Mouse (Mus musculus) limb, embryonic 12.5 days (tissue): ENCODE data around the gene Prdm8. TPM values are rescaled to one million over a fixed set of nuclear protein-coding genes. Genes with fewer than 3 reads are reported as not detected.

Experiments
- ATAC-seq: fragments of 200-750 bp; cut with Nextera tagmentation; 2 replicates; pipeline ENCODE4 v1.8.0; 2017; ENCODE audit warnings: low read depth, moderate TSS enrichment; ENCODE audit not compliant: insufficient number of reproducible peaks, insufficient read depth, low FRiP score, low TSS enrichment
- H3K27ac ChIP-seq: fragments of 300-500 bp; sonication (generic); 2 replicates; pipeline ENCODE4 v1.5.1; 2016; ENCODE audit warnings: mild to moderate bottlenecking, moderate library complexity
- H3K27me3 ChIP-seq: fragments of 300-500 bp; sonication (generic); 2 replicates; pipeline ENCODE4 v1.6.1; 2016; ENCODE audit warnings: mild to moderate bottlenecking, moderate library complexity
- H3K36me3 ChIP-seq: fragments of 300-500 bp; sonication (generic); 2 replicates; pipeline ENCODE4 v1.6.1; 2016; ENCODE audit warnings: mild to moderate bottlenecking, moderate library complexity
- H3K4me1 ChIP-seq: fragments of 300-500 bp; sonication (generic); replicated peaks from 2 replicates; pipeline ENCODE4 v1.6.1; 2016
- H3K4me2 ChIP-seq: fragments of 300-500 bp; sonication (generic); 2 replicates; pipeline ENCODE4 v1.6.1; 2016; ENCODE audit warnings: mild to moderate bottlenecking, moderate library complexity
- H3K4me3 ChIP-seq: fragments of 300-500 bp; sonication (generic); replicated peaks from 2 replicates; pipeline ENCODE4 v1.5.1; 2016; ENCODE audit warnings: mild to moderate bottlenecking
- H3K9ac ChIP-seq: fragments of 300-500 bp; sonication (generic); replicated peaks from 2 replicates; pipeline ENCODE4 v1.6.1; 2016; ENCODE audit warnings: mild to moderate bottlenecking, moderate library complexity
- H3K9me3 ChIP-seq: fragments of 300-500 bp; sonication (generic); 2 replicates; pipeline ENCODE4 v1.6.1; 2016; ENCODE audit warnings: mild to moderate bottlenecking, moderate library complexity
- WGBS: fragments of 180-500 bp; shearing (Covaris S2); methylation state at CpG from one replicate; pipeline ENCODE4 v1.1.7; 2016; 5-methylcytosine and 5-hydroxymethylcytosine counted together
- polyA plus RNA-seq: library from polyadenylated mRNA; unstranded; fragments of >200 nt; fragmentation: Nextera tagmentation; extraction: Ambion mirVana; gene quantifications from 2 replicates; pipeline ENCODE4 v1.2.1, GENCODE M21; 2016

The Prdm8 gene
- polyA plus RNA-seq, 1 experiment from 2014 or later, result 0.18 TPM

DNA sequence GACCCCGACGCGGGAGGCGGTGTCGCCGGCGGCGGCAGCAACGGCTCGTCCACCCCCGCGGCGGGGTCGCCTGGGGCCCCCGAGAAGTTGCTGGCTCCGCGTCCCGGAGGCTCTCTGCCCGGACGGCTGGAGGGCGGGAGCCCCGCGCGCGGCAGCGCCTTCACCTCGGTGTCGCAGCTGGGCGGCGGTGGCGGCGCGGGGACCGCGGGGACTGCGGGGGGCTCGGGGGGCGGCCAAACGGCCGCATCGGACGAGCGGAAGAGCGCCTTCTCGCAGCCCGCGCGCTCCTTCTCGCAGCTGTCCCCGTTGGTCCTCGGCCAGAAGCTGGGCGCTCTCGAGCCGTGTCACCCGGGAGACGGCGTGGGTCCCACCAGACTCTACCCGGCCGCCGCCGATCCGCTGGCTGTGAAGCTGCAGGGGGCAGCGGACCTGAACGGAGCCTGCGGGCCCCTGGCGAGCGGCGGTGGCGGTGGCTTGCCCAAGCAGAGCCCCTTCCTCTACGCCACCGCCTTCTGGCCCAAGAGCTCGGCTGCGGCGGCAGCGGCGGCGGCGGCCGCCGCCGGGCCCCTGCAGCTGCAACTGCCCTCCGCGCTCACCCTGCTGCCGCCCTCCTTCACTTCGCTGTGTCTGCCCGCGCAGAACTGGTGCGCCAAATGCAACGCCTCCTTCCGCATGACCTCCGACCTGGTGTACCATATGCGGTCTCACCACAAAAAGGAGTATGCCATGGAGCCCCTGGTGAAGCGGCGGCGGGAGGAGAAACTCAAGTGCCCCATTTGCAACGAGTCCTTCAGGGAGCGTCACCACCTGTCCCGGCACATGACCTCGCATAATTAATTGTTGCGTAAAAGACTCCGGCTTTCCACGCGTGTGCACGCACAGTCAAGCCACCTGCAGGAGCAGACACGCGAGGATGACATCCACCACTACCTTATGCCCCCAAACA lies 19.1 kb downstream of the Prdm8 start:
- Histone ChIP-seq H3K4me2 (peak overlapping the region; percentile 90), H3K9ac (peak overlapping the region; percentile 57), H3K36me3 (no peaks in the 10 kb centered on the region), H3K27ac (no peak overlapping the region), H3K4me1 (peaks cover 25% of the 10 kb centered on the region), H3K27me3 (peaks cover 91% of the 10 kb centered on the region), H3K9me3 (no peaks in the 10 kb centered on the region), H3K4me3 (peak overlapping the region; percentile 56)
- peak; percentile 3; the same call in 1 of the 2 replicates for ATAC-seq
- WGBS, result under 1% methylated on average over 104 of the region's 106 CpGs

DNA sequence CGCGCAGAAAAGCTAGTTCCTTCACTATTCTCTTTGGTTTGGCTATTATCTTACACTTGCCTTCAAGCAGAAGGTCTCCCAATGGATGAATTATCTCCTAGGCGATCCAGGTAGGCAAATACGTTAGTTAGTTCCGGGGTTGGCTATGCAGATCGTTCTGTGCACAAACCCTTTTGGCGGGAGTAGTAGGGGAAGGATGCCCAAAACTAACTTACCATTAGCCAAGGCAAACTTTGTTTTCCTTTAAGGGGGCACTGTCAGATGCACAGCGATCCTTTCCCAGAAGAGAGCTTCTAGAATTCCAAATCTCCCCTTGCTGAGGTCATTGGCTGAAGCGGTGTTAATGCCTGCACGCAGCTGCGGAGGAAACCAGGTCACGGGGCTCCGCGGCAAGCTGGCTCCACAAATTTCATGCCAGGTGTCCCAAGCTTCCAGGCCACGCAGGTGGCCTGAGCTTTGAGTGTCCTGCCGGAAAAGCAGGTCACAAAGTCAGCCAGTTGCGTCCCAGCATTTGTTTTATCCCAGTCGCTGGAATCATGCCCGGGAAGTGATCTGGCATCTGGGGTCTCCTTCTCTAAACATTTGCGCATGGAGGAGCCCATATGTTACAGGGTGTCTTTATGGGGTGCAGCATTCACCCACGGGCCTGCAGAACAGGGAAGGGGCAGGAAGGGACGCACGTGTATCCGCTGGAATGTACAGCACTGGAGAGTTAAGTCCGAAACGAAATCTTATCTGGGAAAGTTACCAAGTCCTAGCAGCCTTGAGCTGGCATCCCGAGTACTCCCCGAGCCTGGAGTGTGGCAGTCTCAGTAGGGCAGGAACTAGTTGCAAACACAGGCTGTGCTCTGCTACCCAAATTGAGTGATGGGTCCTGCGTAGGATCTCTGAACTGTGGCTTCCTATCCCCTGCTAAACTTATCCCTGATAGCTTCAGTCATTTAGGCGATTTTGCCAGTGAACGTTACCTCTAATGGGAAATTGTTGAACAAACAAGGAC lies 22.5 kb downstream of the Prdm8 start:
- H3K9me3 ChIP-seq, result no peaks in the 10 kb centered on the region
- H3K9ac ChIP-seq, result no peak overlapping the region
- ATAC-seq, result no peak
- peak overlapping the region; percentile 16 for H3K4me3 ChIP-seq
- no peak overlapping the region for H3K27ac ChIP-seq
- under 1% methylated on average over 31 of the region's 31 CpGs for WGBS
- peaks cover 74% of the 10 kb centered on the region for H3K27me3 ChIP-seq
- peaks cover 25% of the 10 kb centered on the region for H3K4me1 ChIP-seq
- no peaks in the 10 kb centered on the region for H3K36me3 ChIP-seq
- H3K4me2 ChIP-seq, result peak overlapping the region; percentile 49

DNA sequence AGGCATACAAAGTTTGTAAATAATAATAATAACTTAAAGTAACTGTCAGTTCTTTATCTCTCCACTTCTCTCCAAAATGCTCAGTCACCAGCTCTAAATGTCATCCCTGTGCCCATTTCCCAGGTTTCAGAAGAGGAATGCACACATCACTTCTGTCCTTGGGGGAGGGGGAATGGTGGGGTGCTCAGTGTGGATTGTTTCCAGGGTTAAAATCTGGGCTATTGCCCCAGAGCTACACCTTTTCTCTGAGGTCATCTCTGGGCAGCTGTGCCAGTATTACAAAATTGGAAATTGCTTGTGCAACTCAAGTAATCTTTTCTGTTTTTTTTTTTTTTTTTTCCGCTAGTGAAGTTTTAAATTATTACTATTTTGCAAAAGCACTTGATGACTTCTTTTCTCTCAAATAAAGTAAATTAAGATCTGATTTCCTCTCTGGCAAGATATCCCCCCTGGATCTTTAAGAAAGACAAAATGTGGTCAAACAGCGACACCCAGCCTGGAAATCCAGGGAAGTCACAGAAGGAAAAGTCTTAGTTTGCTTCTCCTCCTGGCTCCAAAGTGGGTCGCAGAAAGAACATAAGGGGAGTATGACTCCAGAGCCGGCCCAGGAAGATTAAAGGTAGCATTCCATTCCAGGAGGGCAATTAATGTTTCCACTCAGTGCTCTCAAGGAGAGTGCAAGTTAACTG lies 25.4 kb downstream of the Prdm8 start:
- Histone ChIP-seq H3K9ac (no peak overlapping the region), H3K4me3 (no peak overlapping the region), H3K27me3 (peaks cover 58% of the 10 kb centered on the region), H3K27ac (no peak overlapping the region), H3K9me3 (no peaks in the 10 kb centered on the region), H3K36me3 (no peaks in the 10 kb centered on the region), H3K4me2 (no peak overlapping the region), H3K4me1 (peaks cover 14% of the 10 kb centered on the region)
- 22% methylated on average over 4 of the region's 4 CpGs for WGBS
- no peak for ATAC-seq

- WGBS, result 91% methylated on average over 1 of the region's 1 CpGs
- Histone ChIP-seq H3K27ac (no peak overlapping the region), H3K9me3 (no peaks in the 10 kb centered on the region), H3K4me3 (no peak overlapping the region), H3K36me3 (no peaks in the 10 kb centered on the region), H3K9ac (no peak overlapping the region), H3K27me3 (peaks cover 34% of the 10 kb centered on the region), H3K4me2 (no peak overlapping the region), H3K4me1 (peaks cover 4% of the 10 kb centered on the region)
- ATAC-seq, result no peak
These were observed 28.0 kb downstream of the Prdm8 start for GRCm38 (mm10) chr5:98194959-98195358.

GRCm38 (mm10) chr5:98198412-98199218 lies 31.6 kb downstream of the Prdm8 start:
- Histone ChIP-seq H3K9ac (no peak overlapping the region), H3K4me1 (no peaks in the 10 kb centered on the region), H3K27ac (no peak overlapping the region), H3K36me3 (no peaks in the 10 kb centered on the region), H3K4me2 (no peak overlapping the region), H3K27me3 (peaks cover 9% of the 10 kb centered on the region; the same call in 1 of the 2 replicates), H3K4me3 (no peak overlapping the region), H3K9me3 (no peaks in the 10 kb centered on the region)
- no peak for ATAC-seq
- 47% methylated on average over 7 of the region's 7 CpGs for whole genome bisulfite sequencing

DNA sequence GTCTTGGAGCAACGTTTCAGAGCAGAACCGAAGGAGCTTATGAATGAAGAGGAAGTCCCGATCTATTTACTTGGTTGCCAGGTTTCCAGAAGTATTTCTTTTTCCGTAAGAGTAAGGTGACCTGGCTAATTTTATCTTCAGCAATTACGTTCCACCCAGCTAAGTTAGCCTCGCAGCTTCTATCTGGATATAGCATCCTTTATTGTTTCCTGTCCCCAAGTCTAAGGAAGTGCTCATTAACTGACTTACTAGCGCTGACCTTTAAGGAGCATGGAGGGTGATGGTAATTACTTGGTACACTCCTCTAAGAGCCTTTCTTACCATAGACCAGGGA lies 32.2 kb downstream of the Prdm8 start:
- no peaks in the 10 kb centered on the region for H3K36me3 ChIP-seq
- H3K27me3 ChIP-seq, result peaks cover 9% of the 10 kb centered on the region; the same call in 1 of the 2 replicates

GRCm38 (mm10) chr5:98201606-98202005 lies 34.6 kb downstream of the Prdm8 start:
- Histone ChIP-seq H3K9ac (no peak overlapping the region), H3K27me3 (peaks cover 8% of the 10 kb centered on the region; the same call in 1 of the 2 replicates), H3K27ac (no peak overlapping the region), H3K9me3 (no peaks in the 10 kb centered on the region), H3K4me3 (no peak overlapping the region), H3K36me3 (no peaks in the 10 kb centered on the region), H3K4me1 (no peaks in the 10 kb centered on the region), H3K4me2 (no peak overlapping the region)
- no peak for ATAC-seq
- 84% methylated on average over 3 of the region's 3 CpGs for WGBS

More for the DNA sequence above, 32.2 kb downstream of the Prdm8 start:
- no peak for ATAC-seq
- no peaks in the 10 kb centered on the region for H3K9me3 ChIP-seq
- no peak overlapping the region for H3K27ac ChIP-seq
- no peaks in the 10 kb centered on the region for H3K4me1 ChIP-seq
- H3K9ac ChIP-seq, result no peak overlapping the region
- 24% methylated on average over 7 of the region's 7 CpGs for WGBS
- H3K4me2 ChIP-seq, result no peak overlapping the region
- no peak overlapping the region for H3K4me3 ChIP-seq

DNA sequence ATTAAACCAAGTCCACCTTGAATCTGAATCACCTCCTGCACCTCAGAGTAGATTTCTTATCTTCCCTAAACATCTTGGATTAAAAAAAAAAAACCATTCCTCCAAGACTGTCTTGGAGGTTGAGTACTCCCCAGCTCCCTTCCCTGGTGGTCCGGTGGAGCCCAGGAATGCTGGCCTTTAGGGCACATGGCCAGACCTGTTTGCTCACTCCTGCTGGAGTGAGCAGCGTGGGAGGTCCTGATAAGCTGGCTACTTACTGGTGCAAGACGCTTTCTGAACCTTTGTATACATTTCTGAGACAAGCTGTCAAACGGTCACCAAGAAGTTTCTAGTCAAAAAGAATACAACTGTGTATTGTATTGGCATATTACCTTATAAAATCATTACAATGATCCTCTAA lies 36.0 kb downstream of the Prdm8 start:
- no peak overlapping the region for H3K27ac ChIP-seq
- ATAC-seq, result no peak
- H3K4me2 ChIP-seq, result no peak overlapping the region
- no peaks in the 10 kb centered on the region for H3K36me3 ChIP-seq
- WGBS, result 56% methylated on average over 4 of the region's 4 CpGs
- H3K4me1 ChIP-seq, result no peaks in the 10 kb centered on the region
- no peaks in the 10 kb centered on the region for H3K9me3 ChIP-seq
- no peak overlapping the region for H3K9ac ChIP-seq
- no peaks in the 10 kb centered on the region for H3K27me3 ChIP-seq
- no peak overlapping the region for H3K4me3 ChIP-seq

DNA sequence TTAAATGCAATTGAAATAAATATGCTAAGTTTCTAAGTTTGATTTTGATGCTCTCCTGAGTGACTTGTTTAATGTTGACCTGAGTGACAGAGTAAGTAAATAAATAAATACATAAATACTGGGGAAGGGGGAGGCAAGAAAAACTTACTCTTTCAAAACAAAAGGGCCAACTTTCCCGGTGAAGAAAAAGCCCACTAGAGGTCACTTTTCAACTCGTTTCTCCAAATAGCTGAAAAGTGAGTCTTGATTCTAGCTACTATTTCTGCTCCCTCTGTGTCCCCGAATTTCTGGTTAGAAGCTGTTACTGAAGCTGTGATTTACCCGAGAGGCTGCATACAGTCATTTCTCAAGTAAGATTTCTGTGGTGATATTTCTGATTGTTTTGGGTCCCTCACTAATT lies 45.5 kb downstream of the Prdm8 start:
- Histone ChIP-seq H3K9ac (no peak overlapping the region), H3K27me3 (no peaks in the 10 kb centered on the region), H3K4me3 (no peak overlapping the region), H3K36me3 (no peaks in the 10 kb centered on the region), H3K27ac (no peak overlapping the region), H3K9me3 (no peaks in the 10 kb centered on the region), H3K4me1 (no peaks in the 10 kb centered on the region), H3K4me2 (no peak overlapping the region)
- ATAC-seq, result no peak
- WGBS, result 70% methylated on average over 4 of the region's 4 CpGs

GRCm38 (mm10) chr5:98221956-98222355 lies 55.0 kb downstream of the Prdm8 start:
- no peak overlapping the region for H3K4me3 ChIP-seq
- no peak overlapping the region for H3K9ac ChIP-seq
- H3K27me3 ChIP-seq, result no peaks in the 10 kb centered on the region
- H3K9me3 ChIP-seq, result no peaks in the 10 kb centered on the region; the same call in 1 of the 2 replicates
- no peak overlapping the region for H3K4me2 ChIP-seq
- H3K27ac ChIP-seq, result no peak overlapping the region
- 79% methylated on average over 4 of the region's 4 CpGs for WGBS
- no peaks in the 10 kb centered on the region for H3K36me3 ChIP-seq
- no peak for ATAC-seq
- no peaks in the 10 kb centered on the region for H3K4me1 ChIP-seq
